Mouse (Mus musculus): ENCODE results near the gene Zfp870. TPM values are rescaled to one million over a fixed set of nuclear protein-coding genes. Genes with fewer than 3 reads are reported as not detected.

Gene Zfp870
- polyA plus RNA-seq, 1 experiment: 0.01 TPM

DNA sequence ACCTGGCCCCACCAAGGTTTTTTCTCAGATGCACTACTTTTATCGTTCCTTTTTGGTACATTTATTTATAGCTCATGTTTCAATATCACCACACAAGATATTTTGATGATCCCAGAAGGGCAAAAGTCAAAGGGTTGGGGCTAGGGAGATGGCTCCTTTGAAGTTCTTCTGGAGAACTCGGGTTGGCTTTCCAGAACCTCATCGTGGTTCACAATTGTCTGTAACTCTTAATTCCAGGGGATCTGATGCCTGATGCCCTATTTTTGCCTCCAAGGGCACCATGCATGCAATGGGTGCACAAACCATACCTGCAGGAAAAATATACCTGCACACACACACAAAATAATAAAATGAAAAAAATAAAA is 61.0 kb downstream of the Zfp870 start:
- Histone ChIP-seq H3K9me3 (ENCODE audit: control insufficient read depth, low read length) (no peaks in the 10 kb centered on the region), H3K27me3 (ENCODE audit: control insufficient read depth) (no peaks in the 10 kb centered on the region), H3K4me3 (replicated peaks) (peak overlapping the region; percentile 79), H3K36me3 (ENCODE audit: control insufficient read depth) (no peaks in the 10 kb centered on the region), H3K4me1 (ENCODE audit: control insufficient read depth) (peaks cover 14% of the 10 kb centered on the region)
- TF ChIP-seq GATA1 (IDR thresholded peaks at IDR 0.05; ENCODE audit: low read length) (no peak), TAL1 (IDR thresholded peaks at IDR 0.05; ENCODE audit: low read length) (no peak)

DNA sequence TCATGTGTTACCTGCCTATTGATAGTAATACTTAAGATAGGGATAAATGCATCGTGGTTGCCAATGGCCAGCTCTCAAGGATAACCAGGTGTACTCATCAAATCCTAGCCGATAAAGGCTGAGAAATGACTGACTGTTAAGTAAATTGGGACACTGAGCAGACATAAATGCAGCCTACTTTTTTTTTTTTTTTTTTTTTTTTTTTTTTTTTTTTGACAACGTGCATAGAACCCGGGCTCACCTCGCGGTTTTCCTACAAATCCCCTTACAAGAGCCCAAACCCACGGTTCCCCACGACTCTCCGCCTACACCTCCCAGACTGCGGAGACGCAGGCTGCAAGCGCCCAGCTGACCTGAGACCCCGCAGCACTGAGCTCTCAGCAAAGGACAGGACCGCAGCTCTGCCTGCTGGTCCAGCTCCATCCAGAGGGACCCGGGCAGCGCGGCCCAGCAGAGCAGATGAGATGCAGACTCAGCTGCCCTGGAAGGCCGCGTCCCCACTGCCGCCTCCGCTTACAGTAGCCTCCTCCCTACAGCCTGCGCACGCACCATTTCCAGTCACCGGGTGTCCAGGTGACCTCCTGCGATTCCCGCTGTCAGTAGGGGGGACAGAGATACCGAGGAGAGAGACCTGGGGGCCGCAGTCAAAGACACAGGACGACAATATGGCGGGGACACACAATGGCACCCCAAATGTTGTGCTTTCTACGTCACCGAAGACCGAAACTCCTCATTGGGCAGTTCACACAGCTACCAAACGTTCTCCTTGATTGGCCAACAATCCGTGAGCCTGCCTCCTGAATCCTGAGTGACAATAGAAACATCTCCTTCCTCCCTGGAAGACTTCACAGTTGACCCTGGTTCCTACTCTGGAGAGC is 61.7 kb downstream of the Zfp870 start, which contains the start of gene Zfp799:
Gene Zfp799, minus strand, starts transcription at position 722 of the 878 bp plus-strand sequence.
- Histone ChIP-seq H3K4me3 (replicated peaks) (peak within 1 kb of the TSS; percentile 79), H3K27me3 (ENCODE audit: control insufficient read depth) (no peaks in the 10 kb centered on the region)
- TF ChIP-seq TAL1 (IDR thresholded peaks at IDR 0.05; ENCODE audit: low read length): no peak
- no peak for TF ChIP-seq GATA1 (IDR thresholded peaks at IDR 0.05; ENCODE audit: low read length)

More for the DNA sequence above, 61.7 kb downstream of the Zfp870 start, which contains the start of gene Zfp799:
- Histone ChIP-seq H3K4me1 (ENCODE audit: control insufficient read depth) (peaks cover 14% of the 10 kb centered on the region), H3K36me3 (ENCODE audit: control insufficient read depth) (peaks cover 2% of the 10 kb centered on the region), H3K9me3 (ENCODE audit: control insufficient read depth, low read length) (no peaks in the 10 kb centered on the region)

Other genes with a start within 250 kb of the Zfp870 start
- not detected in 2 replicates for gene Cyp4f40, start 232.7 kb downstream of the Zfp870 start, polyA plus RNA-seq (2012)
- not detected in 2 replicates for gene Cyp4f15, start 206.0 kb downstream of the Zfp870 start, polyA plus RNA-seq (2012)
- gene Zfp871, start 103.4 kb downstream of the Zfp870 start, polyA plus RNA-seq (2012): 0.02 and 0.04 TPM in 2 replicates
- gene Zfp811, start 81.7 kb downstream of the Zfp870 start, polyA plus RNA-seq (2012): not detected in 2 replicates
- gene Zfp799, start 61.4 kb downstream of the Zfp870 start, polyA plus RNA-seq (2012): not detected in 2 replicates
- gene Cyp4f14, start 25.7 kb upstream of the Zfp870 start, polyA plus RNA-seq (2012): not detected in 2 replicates
- 0.19 and 0.49 TPM in 2 replicates for gene Cyp4f13, start 55.8 kb upstream of the Zfp870 start, polyA plus RNA-seq (2012)
- 0.02 and 0.04 TPM in 2 replicates for gene Zfp472, start 74.2 kb upstream of the Zfp870 start, polyA plus RNA-seq (2012)
- gene Zfp952, start 101.5 kb upstream of the Zfp870 start, polyA plus RNA-seq (2012): 0.02 and 0.03 TPM in 2 replicates
- not detected in 2 replicates for gene Zfp763, start 141.8 kb upstream of the Zfp870 start, polyA plus RNA-seq (2012)
- gene 4921501E09Rik, start 176.4 kb upstream of the Zfp870 start, polyA plus RNA-seq (2012): not detected in 2 replicates
- not detected in 2 replicates for gene Zfp563, start 197.7 kb upstream of the Zfp870 start, polyA plus RNA-seq (2012)
- gene Morc2b, start 248.0 kb upstream of the Zfp870 start, polyA plus RNA-seq (2012): not detected in 2 replicates

Data from erythroblast, embryonic 14.5 days (primary cell).